Mouse (Mus musculus): Measurements from ENCODE around the gene Slc30a9.

DNA sequence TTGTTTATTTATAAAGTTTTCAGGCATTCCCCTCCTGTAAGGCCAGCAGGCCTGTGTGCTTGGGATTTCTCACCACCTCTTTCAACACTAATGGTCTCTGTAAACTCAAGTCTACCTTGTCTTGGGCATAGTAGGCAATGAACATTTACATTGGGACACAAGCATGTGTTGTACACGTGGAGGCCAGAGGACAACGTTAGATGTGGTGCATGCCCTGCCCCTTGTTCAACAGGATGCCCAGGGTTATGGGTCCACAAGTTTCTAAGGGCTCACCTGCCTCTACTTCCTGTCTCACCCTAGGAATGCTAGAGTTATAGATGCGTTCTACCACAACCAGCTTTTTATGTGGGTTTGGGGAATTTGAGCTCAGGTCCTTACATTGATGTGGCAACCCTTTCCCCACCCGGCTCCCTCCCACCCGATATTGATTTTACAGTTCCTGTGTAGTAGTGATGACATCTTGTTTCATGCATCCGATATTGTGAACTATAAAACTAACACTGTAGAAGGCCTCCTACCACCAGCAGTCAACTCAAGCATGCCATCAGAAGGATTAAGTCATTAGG is 6.8 kb upstream of the Slc30a9 start:
- TF ChIP-seq CTCF (IDR thresholded peaks at IDR 0.05; ENCODE audit: low read depth, low read length) = no peak
- TF ChIP-seq POLR2A (IDR thresholded peaks at IDR 0.05; ENCODE audit: borderline replicate concordance, low read depth, low read length) = no peak
